Mouse (Mus musculus) limb, embryonic 12.5 days (tissue): ENCODE measurements around the gene Rab5c. TPM values are rescaled to one million over a fixed set of nuclear protein-coding genes. Genes with fewer than 3 reads are reported as not detected.

Experiments used
- ATAC-seq: fragments of 200-750 bp; cut with Nextera tagmentation; 2 replicates; pipeline ENCODE4 v1.8.0; 2017; ENCODE audit warnings: low read depth, moderate TSS enrichment; ENCODE audit not compliant: insufficient number of reproducible peaks, insufficient read depth, low FRiP score, low TSS enrichment
- H3K27ac ChIP-seq: fragments of 300-500 bp; sonication (generic); 2 replicates; pipeline ENCODE4 v1.5.1; 2016; ENCODE audit warnings: mild to moderate bottlenecking, moderate library complexity
- H3K27me3 ChIP-seq: fragments of 300-500 bp; sonication (generic); 2 replicates; pipeline ENCODE4 v1.6.1; 2016; ENCODE audit warnings: mild to moderate bottlenecking, moderate library complexity
- H3K36me3 ChIP-seq: fragments of 300-500 bp; sonication (generic); 2 replicates; pipeline ENCODE4 v1.6.1; 2016; ENCODE audit warnings: mild to moderate bottlenecking, moderate library complexity
- H3K4me1 ChIP-seq: fragments of 300-500 bp; sonication (generic); replicated peaks from 2 replicates; pipeline ENCODE4 v1.6.1; 2016
- H3K4me2 ChIP-seq: fragments of 300-500 bp; sonication (generic); 2 replicates; pipeline ENCODE4 v1.6.1; 2016; ENCODE audit warnings: mild to moderate bottlenecking, moderate library complexity
- H3K4me3 ChIP-seq: fragments of 300-500 bp; sonication (generic); replicated peaks from 2 replicates; pipeline ENCODE4 v1.5.1; 2016; ENCODE audit warnings: mild to moderate bottlenecking
- H3K9ac ChIP-seq: fragments of 300-500 bp; sonication (generic); replicated peaks from 2 replicates; pipeline ENCODE4 v1.6.1; 2016; ENCODE audit warnings: mild to moderate bottlenecking, moderate library complexity
- H3K9me3 ChIP-seq: fragments of 300-500 bp; sonication (generic); 2 replicates; pipeline ENCODE4 v1.6.1; 2016; ENCODE audit warnings: mild to moderate bottlenecking, moderate library complexity
- WGBS: fragments of 180-500 bp; shearing (Covaris S2); methylation state at CpG from one replicate; pipeline ENCODE4 v1.1.7; 2016; 5-methylcytosine and 5-hydroxymethylcytosine counted together
- polyA plus RNA-seq: library from polyadenylated mRNA; unstranded; fragments of >200 nt; fragmentation: Nextera tagmentation; extraction: Ambion mirVana; gene quantifications from 2 replicates; pipeline ENCODE4 v1.2.1, GENCODE M21; 2016

The Rab5c gene
- polyA plus RNA-seq, 1 experiment from 2014 or later, result 24.3 TPM

- WGBS, result 73% methylated on average over 7 of the region's 7 CpGs
- Histone ChIP-seq H3K36me3 (no peaks in the 10 kb centered on the region), H3K27ac (no peak overlapping the region), H3K4me2 (no peak overlapping the region), H3K4me3 (no peak overlapping the region), H3K9ac (no peak overlapping the region), H3K9me3 (no peaks in the 10 kb centered on the region), H3K27me3 (peaks cover 11% of the 10 kb centered on the region), H3K4me1 (peaks cover 15% of the 10 kb centered on the region; the same call in 1 of the 2 replicates)
- ATAC-seq, result no peak
These were observed 40.1 kb downstream of the Rab5c start for GRCm38 (mm10) chr11:100697921-100698320.

- H3K27me3 ChIP-seq, result peaks cover 34% of the 10 kb centered on the region
- H3K4me1 ChIP-seq, result peaks cover 14% of the 10 kb centered on the region
- WGBS, result 42% methylated on average over 5 of the region's 5 CpGs
- ATAC-seq, result no peak
- H3K36me3 ChIP-seq, result no peaks in the 10 kb centered on the region
- H3K4me2 ChIP-seq, result no peak overlapping the region
- no peaks in the 10 kb centered on the region for H3K9me3 ChIP-seq
- no peak overlapping the region for H3K27ac ChIP-seq
- no peak overlapping the region for H3K4me3 ChIP-seq
- H3K9ac ChIP-seq, result no peak overlapping the region
These were observed 43.1 kb downstream of the Rab5c start for GRCm38 (mm10) chr11:100694926-100695325.

- no peak for ATAC-seq
- no peaks in the 10 kb centered on the region for H3K9me3 ChIP-seq
- no peaks in the 10 kb centered on the region for H3K36me3 ChIP-seq
- no peak overlapping the region for H3K9ac ChIP-seq
- H3K4me3 ChIP-seq, result no peak overlapping the region
- H3K4me1 ChIP-seq, result peaks cover 14% of the 10 kb centered on the region
- H3K27me3 ChIP-seq, result peaks cover 39% of the 10 kb centered on the region
- no peak overlapping the region for H3K4me2 ChIP-seq
- 11% methylated on average over 5 of the region's 5 CpGs for WGBS
- no peak overlapping the region for H3K27ac ChIP-seq
These were observed 44.9 kb downstream of the Rab5c start for GRCm38 (mm10) chr11:100693154-100693553.

- ATAC-seq, result no peak
- Histone ChIP-seq H3K4me2 (peak within 1 kb of the TSS; percentile 65), H3K9me3 (no peaks in the 10 kb centered on the region), H3K4me3 (peak within 1 kb of the TSS; percentile 36), H3K9ac (no peak within 1 kb of the TSS; the same call in 1 of the 2 replicates), H3K27ac (no peak within 1 kb of the TSS), H3K36me3 (no peaks in the 10 kb centered on the region), H3K4me1 (peaks cover 14% of the 10 kb centered on the region), H3K27me3 (peaks cover 39% of the 10 kb centered on the region)
- WGBS, result 1% methylated on average over 23 of the region's 23 CpGs
These were observed 45.8 kb downstream of the Rab5c start, which contains the start of gene Zfp385c for GRCm38 (mm10) chr11:100692164-100692616. TSS of gene Zfp385c (minus strand) at chr11:100692455.

GRCm38 (mm10) chr11:100690389-100690788 lies 47.6 kb downstream of the Rab5c start:
- H3K9ac ChIP-seq, result no peak overlapping the region
- no peak overlapping the region for H3K4me3 ChIP-seq
- no peaks in the 10 kb centered on the region for H3K36me3 ChIP-seq
- no peak overlapping the region for H3K4me2 ChIP-seq
- H3K4me1 ChIP-seq, result peaks cover 14% of the 10 kb centered on the region
- 73% methylated on average over 7 of the region's 7 CpGs for WGBS
- H3K27ac ChIP-seq, result no peak overlapping the region
- no peak for ATAC-seq
- no peaks in the 10 kb centered on the region for H3K9me3 ChIP-seq
- peaks cover 39% of the 10 kb centered on the region for H3K27me3 ChIP-seq

- Histone ChIP-seq H3K36me3 (no peaks in the 10 kb centered on the region), H3K9ac (no peak overlapping the region), H3K27me3 (peaks cover 39% of the 10 kb centered on the region), H3K9me3 (no peaks in the 10 kb centered on the region), H3K4me3 (no peak overlapping the region), H3K4me2 (no peak overlapping the region), H3K4me1 (peaks cover 14% of the 10 kb centered on the region), H3K27ac (no peak overlapping the region)
- no peak for ATAC-seq
- WGBS, result 80% methylated on average over 4 of the region's 4 CpGs
These were observed 49.6 kb downstream of the Rab5c start for GRCm38 (mm10) chr11:100688443-100688842.

GRCm38 (mm10) chr11:100687265-100687664 lies 50.8 kb downstream of the Rab5c start:
- no peak for ATAC-seq
- no peak overlapping the region for H3K4me3 ChIP-seq
- WGBS, result 78% methylated on average over 7 of the region's 7 CpGs

GRCm38 (mm10) chr11:100685371-100685770 lies 52.6 kb downstream of the Rab5c start:
- no peaks in the 10 kb centered on the region for H3K4me1 ChIP-seq

More at GRCm38 (mm10) chr11:100687265-100687664, 50.8 kb downstream of the Rab5c start:
- Histone ChIP-seq H3K4me1 (peaks cover 6% of the 10 kb centered on the region), H3K36me3 (no peaks in the 10 kb centered on the region), H3K27me3 (peaks cover 28% of the 10 kb centered on the region), H3K9me3 (no peaks in the 10 kb centered on the region), H3K4me2 (no peak overlapping the region), H3K27ac (no peak overlapping the region), H3K9ac (no peak overlapping the region)

GRCm38 (mm10) chr11:100684084-100684483 lies 53.9 kb downstream of the Rab5c start:
- no peak overlapping the region for H3K4me3 ChIP-seq
- no peaks in the 10 kb centered on the region for H3K36me3 ChIP-seq
- H3K9me3 ChIP-seq, result no peaks in the 10 kb centered on the region
- no peak overlapping the region for H3K27ac ChIP-seq
- no peaks in the 10 kb centered on the region for H3K4me1 ChIP-seq
- no peak for ATAC-seq
- no peak overlapping the region for H3K4me2 ChIP-seq
- WGBS, result 79% methylated on average over 2 of the region's 2 CpGs
- 0 out of 2 replicates have a peak, but pooled peaks cover 5% of the 10 kb centered on the region for H3K27me3 ChIP-seq
- no peak overlapping the region for H3K9ac ChIP-seq

More at GRCm38 (mm10) chr11:100685371-100685770, 52.6 kb downstream of the Rab5c start:
- Histone ChIP-seq H3K4me3 (no peak overlapping the region), H3K27ac (no peak overlapping the region), H3K36me3 (no peaks in the 10 kb centered on the region), H3K4me2 (no peak overlapping the region), H3K9ac (no peak overlapping the region), H3K27me3 (peaks cover 14% of the 10 kb centered on the region), H3K9me3 (no peaks in the 10 kb centered on the region)
- WGBS, result 100% methylated on average over 3 of the region's 3 CpGs
- ATAC-seq, result no peak

GRCm38 (mm10) chr11:100682526-100682925 lies 55.5 kb downstream of the Rab5c start:
- 69% methylated on average over 5 of the region's 5 CpGs for WGBS
- H3K27me3 ChIP-seq, result peaks cover 5% of the 10 kb centered on the region; the same call in 1 of the 2 replicates
- no peak overlapping the region for H3K9ac ChIP-seq
- no peaks in the 10 kb centered on the region for H3K9me3 ChIP-seq
- no peak overlapping the region for H3K27ac ChIP-seq
- no peak overlapping the region for H3K4me2 ChIP-seq
- H3K4me3 ChIP-seq, result no peak overlapping the region
- H3K36me3 ChIP-seq, result no peaks in the 10 kb centered on the region
- no peak for ATAC-seq
- H3K4me1 ChIP-seq, result no peaks in the 10 kb centered on the region

GRCm38 (mm10) chr11:100681826-100682225 lies 56.2 kb downstream of the Rab5c start:
- no peak for ATAC-seq
- no peaks in the 10 kb centered on the region for H3K36me3 ChIP-seq
- 79% methylated on average over 5 of the region's 5 CpGs for WGBS

GRCm38 (mm10) chr11:100677810-100678209 lies 60.2 kb downstream of the Rab5c start:
- H3K27me3 ChIP-seq, result peaks cover 19% of the 10 kb centered on the region; the same call in 1 of the 2 replicates
- ATAC-seq, result no peak
- H3K9me3 ChIP-seq, result no peaks in the 10 kb centered on the region
- no peak overlapping the region for H3K4me2 ChIP-seq
- no peak overlapping the region for H3K9ac ChIP-seq
- no peaks in the 10 kb centered on the region for H3K36me3 ChIP-seq
- no peak overlapping the region for H3K4me3 ChIP-seq
- 48% methylated on average over 7 of the region's 7 CpGs for WGBS
- no peak overlapping the region for H3K27ac ChIP-seq
- peaks cover 12% of the 10 kb centered on the region for H3K4me1 ChIP-seq

More at GRCm38 (mm10) chr11:100681826-100682225, 56.2 kb downstream of the Rab5c start:
- Histone ChIP-seq H3K4me1 (no peaks in the 10 kb centered on the region), H3K4me3 (no peak overlapping the region), H3K9ac (no peak overlapping the region), H3K9me3 (no peaks in the 10 kb centered on the region), H3K27ac (no peak overlapping the region), H3K4me2 (no peak overlapping the region), H3K27me3 (peaks cover 5% of the 10 kb centered on the region; the same call in 1 of the 2 replicates)
